Comparison of ENCODE assay signal across 8 mouse cellular contexts in genomic region chr3:50304137-50304536, GRCm38 (mm10).
A peak's percentile ranks its signal among the peaks of the same experiment; 100 is the strongest.
DNase-seq lines count a peak whose midpoint lies in the region; ATAC-seq and TF ChIP-seq lines count a peak whose summit lies in the region.

No protein-coding gene starts in this region.

- peak; percentile 86 for TF ChIP-seq CTCF in stomach, postnatal 0 days (IDR thresholded peaks at IDR 0.05; ENCODE audit: low read depth)

- peak; percentile 20 for DNase-seq in hindbrain, embryonic 10.5 days (ENCODE audit: low spot score)
- peak; percentile 60 for DNase-seq in 416B (ENCODE audit: low read depth)
- DNase-seq in T-cell, adult 2 months (ENCODE audit: low spot score): peak; percentile 2
- peak; percentile 27 to 35 for DNase-seq in cerebellum, postnatal 36 days
- peak; percentile 20 to 61 for DNase-seq in kidney, postnatal 36 days
- DNase-seq in stomach, postnatal 0 days (ENCODE audit: low spot score): peak; percentile 44
- DNase-seq in right cerebral cortex, postnatal 25 days: no peak

- 46% methylated on average over 4 of the region's 4 CpGs for WGBS in hindbrain, embryonic 10.5 days
- 48% methylated on average over 4 of the region's 4 CpGs for WGBS in hindbrain, embryonic 12.5 days
- WGBS in stomach, postnatal 0 days: 57% methylated on average over 4 of the region's 4 CpGs

- no peak overlapping the region for H3K4me2 ChIP-seq in hindbrain, embryonic 12.5 days (replicated peaks)
- no peak overlapping the region for H3K4me2 ChIP-seq in stomach, postnatal 0 days (replicated peaks; ENCODE audit: low read depth)

- no peak for ATAC-seq in hindbrain, embryonic 12.5 days (ENCODE audit: low FRiP score)
- no peak for ATAC-seq in stomach, postnatal 0 days (ENCODE audit: low FRiP score, low TSS enrichment)

- H3K9me3 ChIP-seq in hindbrain, embryonic 10.5 days: no peaks in the 10 kb centered on the region
- no peaks in the 10 kb centered on the region for H3K9me3 ChIP-seq in hindbrain, embryonic 12.5 days (replicated peaks)
- no peaks in the 10 kb centered on the region for H3K9me3 ChIP-seq in stomach, postnatal 0 days (ENCODE audit: control insufficient read depth, low read length)

- H3K9ac ChIP-seq in hindbrain, embryonic 12.5 days: no peak overlapping the region
- H3K9ac ChIP-seq in stomach, postnatal 0 days (ENCODE audit: low read length): no peak overlapping the region

- H3K27me3 ChIP-seq in hindbrain, embryonic 10.5 days (ENCODE audit: insufficient read depth, poor library complexity, severe bottlenecking): no peaks in the 10 kb centered on the region
- no peaks in the 10 kb centered on the region for H3K27me3 ChIP-seq in hindbrain, embryonic 12.5 days
- no peaks in the 10 kb centered on the region for H3K27me3 ChIP-seq in stomach, postnatal 0 days (ENCODE audit: control insufficient read depth, insufficient read depth, low read length)

- H3K4me3 ChIP-seq in hindbrain, embryonic 10.5 days: no peak overlapping the region
- no peak overlapping the region for H3K4me3 ChIP-seq in hindbrain, embryonic 12.5 days
- H3K4me3 ChIP-seq in stomach, postnatal 0 days (ENCODE audit: low read depth, low read length): no peak overlapping the region

- H3K36me3 ChIP-seq in hindbrain, embryonic 10.5 days: no peaks in the 10 kb centered on the region
- no peaks in the 10 kb centered on the region for H3K36me3 ChIP-seq in hindbrain, embryonic 12.5 days
- no peaks in the 10 kb centered on the region for H3K36me3 ChIP-seq in stomach, postnatal 0 days (ENCODE audit: control insufficient read depth, insufficient read depth, low read length)

- no peaks in the 10 kb centered on the region for H3K4me1 ChIP-seq in hindbrain, embryonic 10.5 days (replicated peaks)
- H3K4me1 ChIP-seq in hindbrain, embryonic 12.5 days: 0 out of 2 replicates have a peak, but pooled peaks cover 3% of the 10 kb centered on the region
- H3K4me1 ChIP-seq in stomach, postnatal 0 days (replicated peaks; ENCODE audit: control insufficient read depth, insufficient read depth): no peaks in the 10 kb centered on the region

- H3K27ac ChIP-seq in hindbrain, embryonic 10.5 days: no peak overlapping the region
- no peak overlapping the region for H3K27ac ChIP-seq in hindbrain, embryonic 12.5 days
- no peak overlapping the region for H3K27ac ChIP-seq in stomach, postnatal 0 days (replicated peaks)

- no peak for TF ChIP-seq EP300 in stomach, postnatal 0 days (optimal IDR thresholded peaks at IDR 0.05)
